Mouse (Mus musculus) kidney, adult 18-20 months (tissue): ENCODE measurements around the gene Fam133b.

ENCODE experiments used
- DNase-seq: peaks from one replicate; pipeline ENCODE4 v3.0.0; 2021

Fam133b gene

GRCm38 (mm10) chr5:3543629-3544479, at the start of gene Fam133b:
Gene Fam133b (plus strand): TSS chr5:3543833.
- peak; percentile 98 for DNase-seq

- no peak for DNase-seq
Measured at GRCm38 (mm10) chr5:3493968-3494367, 49.7 kb upstream of the Fam133b start.

GRCm38 (mm10) chr5:3494452-3495187, 49.0 kb upstream of the Fam133b start:
- no peak for DNase-seq

- DNase-seq = no peak
Measured at GRCm38 (mm10) chr5:3497505-3497925, 46.1 kb upstream of the Fam133b start.

GRCm38 (mm10) chr5:3500298-3500697, 43.3 kb upstream of the Fam133b start:
- DNase-seq = no peak

GRCm38 (mm10) chr5:3500957-3501563, 42.6 kb upstream of the Fam133b start:
- DNase-seq = no peak

- peak; percentile 70 for DNase-seq
Measured at GRCm38 (mm10) chr5:3501564-3502001, 42.0 kb upstream of the Fam133b start.

- peak; percentile 54 for DNase-seq
Measured at GRCm38 (mm10) chr5:3502610-3503350, 40.9 kb upstream of the Fam133b start.

GRCm38 (mm10) chr5:3503373-3503772, 40.3 kb upstream of the Fam133b start:
- no peak for DNase-seq

GRCm38 (mm10) chr5:3503836-3504323, 39.8 kb upstream of the Fam133b start:
- no peak for DNase-seq

GRCm38 (mm10) chr5:3504453-3504852, 39.2 kb upstream of the Fam133b start:
- no peak for DNase-seq

GRCm38 (mm10) chr5:3505553-3505952, 38.1 kb upstream of the Fam133b start:
- no peak for DNase-seq

- no peak for DNase-seq
Measured at GRCm38 (mm10) chr5:3508480-3509381, 34.9 kb upstream of the Fam133b start.

- DNase-seq = no peak
Measured at GRCm38 (mm10) chr5:3509503-3509902, 34.1 kb upstream of the Fam133b start.

- DNase-seq = no peak
Measured at GRCm38 (mm10) chr5:3511097-3511795, 32.4 kb upstream of the Fam133b start.

GRCm38 (mm10) chr5:3512584-3512983, 31.0 kb upstream of the Fam133b start:
- DNase-seq = no peak

GRCm38 (mm10) chr5:3514901-3515311, 28.7 kb upstream of the Fam133b start:
- DNase-seq = no peak

GRCm38 (mm10) chr5:3515477-3515876, 28.2 kb upstream of the Fam133b start:
- DNase-seq = no peak

GRCm38 (mm10) chr5:3516481-3517075, 27.1 kb upstream of the Fam133b start:
- DNase-seq = peak; percentile 39
